Mouse (Mus musculus) myocyte (in vitro differentiated cells): ENCODE data around the gene Tcf7l1.

Experiments
- CEBPB ChIP-seq: IDR thresholded peaks from 2 replicates; pipeline ENCODE4 v1.6.1; 2011; ENCODE audit warnings: mild to moderate bottlenecking, moderate library complexity; ENCODE audit not compliant: poor library complexity, insufficient read depth, severe bottlenecking
- E2F4 ChIP-seq: IDR thresholded peaks from one replicate; pipeline ENCODE4 v1.6.1; 2011; ENCODE audit warnings: mild to moderate bottlenecking, control low read depth, moderate library complexity; ENCODE audit not compliant: insufficient read depth
- MAX ChIP-seq: IDR thresholded peaks from one replicate; pipeline ENCODE4 v1.6.1; 2011; ENCODE audit warnings: low read depth, mild to moderate bottlenecking, control low read depth
- MYOD1 ChIP-seq, 3 experiments: IDR thresholded peaks; one replicate each; pipeline ENCODE4 v1.6.1; 2011; ENCODE audit warnings: control low read depth in 2 of 3, low read depth in 2 of 3, mild to moderate bottlenecking in 2 of 3, moderate library complexity in 1 of 3; ENCODE audit not compliant: insufficient read length in 2 of 3, control insufficient read depth in 1 of 3
- MYOG ChIP-seq, 3 experiments: IDR thresholded peaks; one replicate each; pipeline ENCODE4 v1.6.1; 2011; ENCODE audit warnings: control low read depth in 2 of 3, low read depth in 2 of 3, mild to moderate bottlenecking in 2 of 3; ENCODE audit not compliant: insufficient read length in 2 of 3, control insufficient read depth in 1 of 3, insufficient read depth in 1 of 3
- POLR2A ChIP-seq: IDR thresholded peaks from one replicate; pipeline ENCODE4 v1.6.1; 2011; ENCODE audit warnings: low read depth, mild to moderate bottlenecking, control low read depth, moderate library complexity; ENCODE audit not compliant: insufficient read length
- POLR2AphosphoS2 ChIP-seq: IDR thresholded peaks from one replicate; pipeline ENCODE4 v1.6.1; 2011; ENCODE audit warnings: low read depth, control low read depth; ENCODE audit not compliant: insufficient read length
- REST ChIP-seq: IDR thresholded peaks from one replicate; pipeline ENCODE4 v1.6.1; 2011; ENCODE audit warnings: mild to moderate bottlenecking, control low read depth, moderate library complexity; ENCODE audit not compliant: insufficient read depth, insufficient read length
- SRF ChIP-seq: IDR thresholded peaks from one replicate; pipeline ENCODE4 v1.6.1; 2011; ENCODE audit warnings: low read depth; ENCODE audit not compliant: control insufficient read depth, insufficient read length
- TCF12 ChIP-seq: IDR thresholded peaks from one replicate; pipeline ENCODE4 v1.6.1; 2011; ENCODE audit warnings: mild to moderate bottlenecking, control low read depth; ENCODE audit not compliant: poor library complexity, insufficient read depth, severe bottlenecking
- TCF3 ChIP-seq: IDR thresholded peaks from one replicate; pipeline ENCODE4 v1.6.1; 2011; ENCODE audit warnings: low read depth, control low read depth; ENCODE audit not compliant: insufficient read length
- USF1 ChIP-seq: IDR thresholded peaks from one replicate; pipeline ENCODE4 v1.6.1; 2011; ENCODE audit warnings: low read depth, mild to moderate bottlenecking, control low read depth, moderate library complexity

- TF ChIP-seq POLR2A (no peak), MYOD1 (IDR thresholded peaks at IDR 0.05; ENCODE audit: control insufficient read depth in 1 of 3, insufficient read length in 2 of 3, low read depth in 2 of 3) (no peak), MAX (no peak), POLR2AphosphoS2 (no peak), USF1 (no peak), TCF12 (no peak), E2F4 (no peak), MYOG (IDR thresholded peaks at IDR 0.05; ENCODE audit: control insufficient read depth in 1 of 3, insufficient read depth in 1 of 3, insufficient read length in 2 of 3, low read depth in 2 of 3) (no peak), CEBPB (no peak), TCF3 (no peak), REST (no peak), SRF (no peak)
These were observed 1.6 kb downstream of the Tcf7l1 start for GRCm38 (mm10) chr6:72787322-72787947.
